Mouse (Mus musculus) embryo, embryonic 9.5 days (tissue): ENCODE measurements around the gene Cyp19a1.
A peak's percentile ranks its signal among the peaks of the same experiment; 100 is the strongest.

ENCODE experiments used
- DNase-seq: peaks from one replicate; pipeline ENCODE4 v3.0.0-alpha.2; 2017; ENCODE audit errors: extremely low spot score

Gene Cyp19a1

DNA sequence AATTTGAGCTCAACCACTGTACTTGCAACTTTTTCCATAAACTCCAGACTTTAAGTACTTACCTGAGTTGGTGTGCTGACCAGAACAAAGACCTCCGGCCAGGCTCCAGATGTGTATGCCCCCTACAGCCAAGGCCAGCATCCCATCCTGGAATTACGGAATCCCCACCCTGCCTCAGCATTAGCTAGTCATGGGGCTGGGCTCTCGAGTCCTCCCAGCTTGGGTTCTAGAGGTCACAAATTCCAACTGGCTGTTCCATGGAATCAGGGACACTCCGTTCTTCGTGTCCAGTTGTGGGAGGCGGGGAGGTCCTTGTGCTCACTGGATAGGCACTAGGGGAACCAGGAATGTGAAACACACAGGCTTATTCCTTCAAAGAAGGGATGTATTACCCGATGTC, at the start of gene Cyp19a1:
Cyp19a1 (minus strand) TSS at position 101 of the 400 bp plus-strand sequence.
- no peak for DNase-seq

GRCm38 (mm10) chr9:54316363-54316762, 48.5 kb upstream of the Cyp19a1 start:
- no peak for DNase-seq

- no peak for DNase-seq
These were observed 40.9 kb upstream of the Cyp19a1 start for GRCm38 (mm10) chr9:54308751-54309358.

DNA sequence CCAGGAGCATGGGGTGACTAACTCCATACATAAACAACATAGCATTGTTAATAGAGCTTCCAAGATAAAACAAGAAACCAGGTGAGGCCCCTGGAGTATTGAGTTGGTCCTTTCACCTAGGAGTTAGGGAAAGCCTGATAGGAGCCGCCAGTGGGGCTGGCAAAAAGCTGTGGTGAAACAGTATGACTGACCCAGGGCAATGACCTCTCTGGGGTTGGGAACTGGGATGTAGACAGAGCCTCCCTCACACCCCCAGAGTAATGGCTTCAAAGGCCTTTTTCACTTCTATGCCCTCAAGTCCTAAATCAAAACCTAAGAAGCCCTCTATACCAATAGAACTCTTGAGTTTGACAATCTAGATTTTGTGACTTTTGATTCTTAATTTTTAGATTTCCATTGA, 40.3 kb upstream of the Cyp19a1 start:
- DNase-seq = no peak

GRCm38 (mm10) chr9:54301255-54301654, 33.3 kb upstream of the Cyp19a1 start:
- DNase-seq = no peak

DNA sequence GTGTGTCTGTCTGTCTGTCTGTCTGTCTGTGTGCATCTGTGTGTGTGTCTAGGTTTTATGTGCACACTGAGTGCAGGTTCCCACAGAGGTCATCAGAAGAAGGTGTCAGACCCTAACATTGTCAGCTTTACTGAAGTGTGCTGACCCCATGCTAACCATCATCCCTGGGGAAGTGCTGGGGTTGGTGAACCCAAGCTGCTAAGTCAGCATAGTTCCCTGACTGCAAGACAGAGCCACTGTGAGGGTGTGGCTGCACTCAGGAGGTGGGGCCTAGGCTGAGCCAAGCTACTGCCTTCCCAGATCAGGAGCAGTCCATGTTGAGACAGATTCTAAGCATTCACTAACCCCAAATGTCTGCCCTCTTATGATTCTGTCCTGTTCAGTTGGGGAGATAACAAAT, 31.9 kb upstream of the Cyp19a1 start:
- DNase-seq = no peak

GRCm38 (mm10) chr9:54299389-54299788, 31.5 kb upstream of the Cyp19a1 start:
- no peak for DNase-seq

GRCm38 (mm10) chr9:54287804-54288203, 19.9 kb upstream of the Cyp19a1 start:
- DNase-seq = no peak

- DNase-seq = peak; percentile 47
These were observed 18.5 kb upstream of the Cyp19a1 start, which contains the start of gene Gldn for GRCm38 (mm10) chr9:54286331-54286987. Gene Gldn (plus strand): TSS chr9:54286486.

- no peak for DNase-seq
These were observed 11.2 kb upstream of the Cyp19a1 start for GRCm38 (mm10) chr9:54279046-54279589.

GRCm38 (mm10) chr9:54275283-54275682, 7.4 kb upstream of the Cyp19a1 start:
- DNase-seq = no peak

DNA sequence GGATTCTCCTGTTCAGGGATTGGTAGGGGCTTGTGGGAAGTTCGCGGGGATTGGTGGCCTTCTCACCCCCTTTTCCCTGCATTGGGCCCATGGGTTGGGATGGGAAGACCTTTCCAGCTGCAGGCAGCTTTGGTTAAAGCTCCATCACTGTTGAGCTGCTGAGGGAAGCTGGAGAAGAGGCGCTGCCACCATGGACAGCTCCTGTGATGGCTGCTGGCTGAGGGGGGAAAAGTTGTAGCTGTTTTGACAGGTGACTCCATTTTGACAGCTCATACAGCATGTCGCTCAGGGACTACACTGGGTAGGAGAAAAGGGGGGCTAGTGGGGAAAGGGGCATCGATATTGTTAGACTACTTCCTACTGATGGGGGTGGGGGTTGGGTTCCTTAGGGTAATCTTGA, 3.0 kb upstream of the Cyp19a1 start:
- DNase-seq = peak; percentile 17

GRCm38 (mm10) chr9:54269987-54270386, 2.1 kb upstream of the Cyp19a1 start:
- no peak for DNase-seq

GRCm38 (mm10) chr9:54264754-54265153, 3.2 kb downstream of the Cyp19a1 start:
- no peak for DNase-seq

GRCm38 (mm10) chr9:54244869-54245665, 22.8 kb downstream of the Cyp19a1 start:
- DNase-seq = no peak

- no peak for DNase-seq
These were observed 40.3 kb downstream of the Cyp19a1 start for GRCm38 (mm10) chr9:54227580-54227979.

DNA sequence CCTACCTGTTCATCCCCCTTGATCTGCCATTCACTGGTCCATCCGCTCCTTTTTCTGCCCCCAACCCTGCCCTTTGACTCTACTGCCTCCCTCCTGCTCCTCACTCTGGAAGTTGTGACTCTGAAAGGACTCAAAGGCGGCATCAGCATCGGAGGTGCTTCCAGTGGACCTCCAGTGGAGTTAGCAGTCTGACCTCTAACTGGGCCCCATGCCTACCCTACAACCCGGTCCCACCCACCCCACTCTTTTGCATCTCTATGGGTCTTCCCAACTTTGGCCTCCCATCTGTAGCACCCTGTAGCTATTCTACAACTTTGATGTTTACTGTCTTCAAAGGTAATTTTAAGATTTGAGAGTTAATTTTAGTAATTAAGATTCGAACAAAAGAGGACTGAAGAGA, 51.4 kb downstream of the Cyp19a1 start:
- no peak for DNase-seq

- DNase-seq = no peak
These were observed 53.0 kb downstream of the Cyp19a1 start for GRCm38 (mm10) chr9:54214881-54215280.

DNA sequence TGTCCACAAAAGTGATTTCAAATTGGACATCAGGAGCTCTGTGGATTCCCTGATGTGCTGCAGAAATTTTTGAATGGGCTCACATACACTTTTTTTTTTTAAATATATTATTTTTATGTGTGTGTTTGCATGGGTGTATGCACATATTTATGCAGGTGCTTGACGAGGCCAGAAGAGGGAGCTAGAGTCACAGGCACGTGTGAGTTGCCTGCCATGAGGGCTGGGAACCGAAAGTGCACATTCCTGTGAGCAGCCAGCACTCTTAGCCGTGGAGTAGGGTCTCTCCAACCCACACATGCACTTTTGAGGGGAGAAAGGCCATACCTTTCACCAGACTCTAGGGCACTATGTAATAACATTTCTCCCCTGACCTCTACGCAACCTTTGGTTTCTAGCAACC, 73.1 kb downstream of the Cyp19a1 start:
- no peak for DNase-seq

DNA sequence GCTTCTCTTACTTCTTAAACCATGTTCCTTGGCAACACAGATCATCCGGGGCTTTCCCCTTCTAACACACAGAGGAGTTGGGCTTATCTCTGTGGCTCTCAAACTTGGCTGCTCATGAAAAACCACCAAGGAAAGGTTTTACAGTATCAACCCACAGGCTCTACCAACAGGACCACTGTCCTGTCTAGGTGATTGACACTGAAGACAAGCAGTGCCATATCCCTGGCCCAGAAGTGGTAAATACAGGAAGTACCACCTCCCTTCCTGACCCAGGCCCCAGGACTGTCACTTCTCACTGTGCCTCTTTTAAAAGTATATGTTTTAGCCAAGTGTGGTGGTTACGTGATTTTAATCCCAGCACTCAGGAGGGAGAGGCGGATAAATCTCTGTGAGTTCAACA, 76.5 kb downstream of the Cyp19a1 start:
- DNase-seq = no peak

DNA sequence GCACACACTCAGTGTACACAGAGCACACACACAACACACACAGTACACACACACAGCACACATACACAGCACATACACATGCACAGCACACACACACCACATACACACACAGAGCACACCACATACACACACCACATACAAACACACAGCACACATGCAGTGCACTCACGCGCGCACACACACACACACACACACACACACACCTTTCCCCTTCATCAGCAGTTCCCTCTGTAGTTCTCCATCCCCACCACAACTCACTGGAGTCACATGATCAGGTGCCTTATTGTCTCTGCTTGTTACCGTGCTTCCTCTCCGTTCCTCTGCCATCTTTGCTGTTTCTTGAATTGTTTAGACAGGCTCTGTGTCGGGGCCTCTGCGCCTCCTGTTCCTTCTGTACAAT, 85.4 kb downstream of the Cyp19a1 start:
- DNase-seq = no peak

DNA sequence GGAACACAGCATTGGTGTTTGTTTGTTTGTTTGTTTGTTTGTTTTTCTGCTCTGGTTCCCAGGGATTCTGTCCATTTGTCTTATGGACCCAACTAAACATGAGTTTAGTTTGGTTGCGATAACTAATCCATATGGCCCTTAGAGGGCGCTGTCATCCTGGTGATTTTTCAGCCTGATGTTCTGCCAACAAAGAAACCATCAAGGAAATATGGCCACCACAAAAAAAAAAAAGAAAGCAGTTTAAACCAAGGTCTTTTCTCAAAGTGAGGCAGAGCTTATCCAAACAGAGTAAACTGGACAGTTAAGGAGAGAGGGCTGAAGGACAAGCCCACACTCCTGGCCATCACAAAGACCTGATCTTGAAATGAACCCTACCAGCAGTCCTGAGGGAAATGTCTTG, 86.6 kb downstream of the Cyp19a1 start:
- DNase-seq = peak; percentile 42

DNA sequence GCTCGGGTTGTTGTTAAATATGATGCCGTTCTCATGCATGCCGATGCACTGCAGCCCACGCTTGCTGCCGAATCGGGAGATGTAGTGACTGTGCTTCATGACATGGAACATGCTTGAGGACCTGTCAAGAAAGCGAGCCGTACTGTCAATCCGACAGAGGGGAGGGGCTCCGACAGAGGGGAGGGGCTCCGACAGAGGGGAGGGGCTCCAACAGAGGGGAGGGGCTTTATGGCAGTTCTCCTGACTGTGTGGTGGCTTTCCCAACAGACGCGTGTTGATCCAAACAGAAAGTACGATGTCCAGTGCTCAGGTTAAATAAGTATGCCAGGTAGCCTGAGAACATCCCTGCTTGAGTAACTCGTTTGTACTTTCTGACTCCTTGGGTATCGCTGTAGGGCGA, 87.7 kb downstream of the Cyp19a1 start:
- no peak for DNase-seq
